Mouse (Mus musculus): ENCODE data around the gene Dcxr. TPM values are rescaled to one million over a fixed set of nuclear protein-coding genes. Genes with fewer than 3 reads are reported as not detected.
A peak's percentile ranks its signal among the peaks of the same experiment; 100 is the strongest.

The Dcxr gene
- polyA plus RNA-seq, 1 experiment from 2014 or later = 8.4 TPM

DNA sequence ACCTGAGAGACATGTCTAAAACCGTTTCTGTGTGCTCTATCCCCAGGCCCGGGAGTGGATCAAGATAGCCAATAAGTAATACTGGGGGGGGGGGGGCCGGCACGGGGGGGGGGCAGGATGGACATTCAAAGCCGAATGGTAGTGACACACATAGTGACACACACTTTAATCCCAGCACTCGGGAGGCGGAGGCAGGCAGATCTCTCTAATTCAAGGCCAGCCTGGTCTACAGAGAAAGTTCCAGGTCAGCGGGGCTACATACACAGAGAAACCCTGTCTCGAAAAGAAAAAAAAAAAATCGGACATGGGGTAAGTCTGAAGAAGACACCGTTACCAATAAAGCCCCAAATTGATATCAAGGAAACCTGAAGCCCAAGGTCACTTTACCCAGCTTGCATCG is 483 bp upstream of the Dcxr start:
- peak overlapping the region; percentile 92 for H3K4me2 ChIP-seq
- WGBS (ENCODE audit: insufficient replicate concordance) = 43% methylated on average over 12 of the region's 12 CpGs
- 0 out of 2 replicates have a peak, but pooled peaks cover 3% of the 10 kb centered on the region for H3K36me3 ChIP-seq
- 0 out of 2 replicates have a peak overlapping the region, but pooled peaks have one; percentile 65 for H3K4me3 ChIP-seq
- peaks cover 51% of the 10 kb centered on the region for H3K27me3 ChIP-seq (replicated peaks)
- H3K27ac ChIP-seq = no peak overlapping the region
- 0 out of 2 replicates have a peak overlapping the region, but pooled peaks have one; percentile 67 for H3K9ac ChIP-seq
- no peaks in the 10 kb centered on the region for H3K9me3 ChIP-seq (replicated peaks)
- H3K4me1 ChIP-seq = peaks cover 25% of the 10 kb centered on the region
- ATAC-seq = no peak

DNA sequence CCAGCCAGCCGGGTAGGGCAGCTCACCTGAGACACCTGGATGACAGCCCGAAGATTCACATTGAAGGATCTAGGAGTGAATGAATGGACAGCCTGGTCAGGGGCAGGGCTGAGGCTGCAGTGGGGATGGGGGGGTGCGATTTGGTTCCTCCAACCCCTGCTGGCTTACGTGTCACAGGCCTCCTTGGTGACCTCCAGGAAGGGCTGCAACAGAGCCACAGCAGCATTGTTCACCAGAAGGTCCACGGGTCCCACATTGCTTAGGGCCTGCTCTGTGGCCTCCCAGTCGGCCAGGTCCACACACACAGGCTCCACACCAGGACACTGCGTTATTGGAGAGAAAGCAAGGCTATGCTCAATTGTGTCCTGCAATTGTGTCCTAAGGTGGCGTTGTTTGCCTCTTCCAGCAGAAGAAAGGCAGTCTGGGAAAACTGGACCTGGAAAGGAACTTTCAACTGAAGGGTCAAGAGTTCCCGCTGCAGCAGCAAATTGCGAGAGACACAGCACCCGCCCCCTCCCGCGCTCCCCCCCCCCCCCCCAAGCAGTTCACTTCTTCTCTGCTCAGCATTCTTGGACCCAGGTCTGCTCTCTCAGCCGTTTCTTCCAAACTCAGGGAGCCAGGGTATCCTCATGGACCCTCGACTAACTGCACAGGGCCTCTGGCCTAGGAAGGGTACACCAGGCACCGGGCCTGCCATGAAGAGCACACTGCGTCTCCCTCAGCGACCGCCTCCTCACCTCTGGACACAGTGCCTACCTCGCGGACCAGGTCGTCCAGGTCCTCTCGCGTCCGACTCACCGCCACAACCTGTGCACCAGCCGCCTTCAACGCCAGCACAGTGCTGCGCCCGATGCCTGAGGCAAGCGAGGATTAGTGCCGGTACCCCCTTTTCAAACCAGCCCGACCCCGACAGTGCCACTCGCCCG is 575 bp downstream of the Dcxr start:
- H3K4me2 ChIP-seq = peak overlapping the region; percentile 92
- no peaks in the 10 kb centered on the region for H3K9me3 ChIP-seq (replicated peaks)
- H3K27ac ChIP-seq = no peak overlapping the region
- 0 out of 2 replicates have a peak, but pooled peaks cover 3% of the 10 kb centered on the region for H3K36me3 ChIP-seq
- peak overlapping the region; percentile 65 for H3K4me3 ChIP-seq
- peaks cover 51% of the 10 kb centered on the region for H3K27me3 ChIP-seq (replicated peaks)
- WGBS (ENCODE audit: insufficient replicate concordance) = 20% methylated on average over 36 of the region's 36 CpGs
- peak; percentile 40 for ATAC-seq
- H3K9ac ChIP-seq = peak overlapping the region; percentile 67
- peaks cover 32% of the 10 kb centered on the region for H3K4me1 ChIP-seq

DNA sequence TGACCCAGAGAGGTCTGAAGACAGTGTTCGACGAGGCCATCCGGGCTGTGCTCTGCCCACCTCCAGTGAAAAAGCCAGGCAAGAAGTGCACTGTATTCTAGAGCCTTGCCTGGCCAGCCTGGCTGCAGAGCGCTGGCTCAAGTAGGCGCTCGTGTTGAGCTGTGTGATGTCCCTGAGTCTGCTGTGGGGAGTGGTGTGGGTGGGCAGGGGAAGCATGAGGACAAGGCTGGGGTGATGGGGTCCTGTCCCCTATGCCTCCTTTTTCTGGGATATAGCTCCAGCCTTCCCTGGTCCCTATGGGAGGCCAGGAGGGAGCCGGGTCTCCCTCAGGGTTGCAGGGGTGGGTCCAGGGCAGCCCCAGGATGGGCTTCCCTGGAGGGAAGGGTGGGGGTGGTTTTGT is 3.6 kb downstream of the Dcxr start:
- 80% methylated on average over 7 of the region's 7 CpGs for WGBS (ENCODE audit: insufficient replicate concordance)
- H3K27me3 ChIP-seq (replicated peaks) = peaks cover 55% of the 10 kb centered on the region
- no peaks in the 10 kb centered on the region for H3K9me3 ChIP-seq (replicated peaks)
- H3K4me2 ChIP-seq = no peak overlapping the region
- H3K36me3 ChIP-seq = peaks cover 20% of the 10 kb centered on the region
- H3K4me3 ChIP-seq = no peak overlapping the region
- no peak for ATAC-seq
- H3K4me1 ChIP-seq = peaks cover 34% of the 10 kb centered on the region
- no peak overlapping the region for H3K9ac ChIP-seq
- H3K27ac ChIP-seq = no peak overlapping the region

DNA sequence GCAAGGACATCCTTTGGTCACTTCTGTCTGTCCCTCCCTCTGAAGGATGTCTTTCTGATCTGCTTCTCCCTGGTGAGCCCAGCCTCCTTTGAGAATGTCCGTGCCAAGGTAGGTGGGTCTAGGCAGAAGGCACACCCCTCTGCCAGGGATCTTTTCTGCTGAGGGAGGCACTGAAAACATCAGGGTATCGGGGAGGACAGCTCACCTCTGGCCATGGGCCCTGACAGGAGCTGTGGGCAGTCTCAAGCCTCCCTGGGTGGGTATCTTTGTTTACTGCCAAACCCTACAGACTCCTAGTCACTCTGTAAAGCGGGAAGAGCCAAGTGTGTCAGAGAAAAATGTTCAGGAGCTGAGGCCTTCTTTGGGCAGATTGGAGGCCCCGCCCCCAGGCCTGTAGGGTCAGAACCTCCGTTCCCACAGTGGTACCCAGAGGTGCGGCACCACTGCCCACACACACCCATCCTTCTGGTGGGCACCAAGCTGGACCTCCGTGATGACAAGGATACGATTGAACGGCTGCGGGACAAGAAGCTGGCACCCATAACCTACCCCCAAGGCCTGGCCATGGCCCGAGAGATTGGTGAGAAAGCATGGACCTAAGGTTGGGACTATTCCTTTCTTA is 4.2 kb downstream of the Dcxr start:
- H3K9ac ChIP-seq = no peak overlapping the region
- WGBS (ENCODE audit: insufficient replicate concordance) = 78% methylated on average over 11 of the region's 11 CpGs

DNA sequence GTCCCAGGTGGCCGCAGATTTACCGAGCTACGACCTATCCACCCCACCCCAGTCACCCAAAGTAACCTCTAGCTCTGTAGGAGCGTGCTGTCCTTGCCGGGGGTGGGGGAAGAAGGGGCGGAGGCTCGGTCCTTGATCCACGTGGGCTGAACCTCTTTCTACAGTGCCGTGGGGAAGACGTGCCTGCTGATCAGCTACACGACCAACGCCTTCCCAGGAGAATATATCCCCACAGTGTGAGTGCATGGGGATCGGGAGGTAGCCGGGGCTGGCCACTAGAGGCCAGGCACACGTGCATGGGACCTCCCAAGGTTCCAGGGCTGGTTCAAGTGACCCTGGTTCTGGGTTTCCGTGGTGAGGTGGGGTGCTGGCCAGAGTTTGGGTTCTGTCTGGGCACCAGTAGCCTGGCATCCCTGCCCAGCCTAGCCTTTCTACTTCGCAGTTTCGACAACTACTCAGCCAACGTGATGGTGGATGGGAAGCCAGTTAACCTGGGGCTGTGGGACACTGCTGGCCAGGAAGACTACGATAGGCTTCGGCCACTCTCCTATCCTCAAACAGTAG is 4.9 kb downstream of the Dcxr start:
- peaks cover 34% of the 10 kb centered on the region for H3K36me3 ChIP-seq
- peak overlapping the region; percentile 51 for H3K9ac ChIP-seq
- peak overlapping the region; percentile 80 for H3K4me2 ChIP-seq
- WGBS (ENCODE audit: insufficient replicate concordance) = 23% methylated on average over 21 of the region's 21 CpGs
- peaks cover 28% of the 10 kb centered on the region for H3K4me1 ChIP-seq
- no peak overlapping the region for H3K27ac ChIP-seq
- H3K9me3 ChIP-seq (replicated peaks) = no peaks in the 10 kb centered on the region
- H3K4me3 ChIP-seq = peak overlapping the region; percentile 54
- H3K27me3 ChIP-seq (replicated peaks) = peaks cover 55% of the 10 kb centered on the region
- ATAC-seq = no peak

More for the DNA sequence above, 4.2 kb downstream of the Dcxr start:
- H3K4me1 ChIP-seq = peaks cover 34% of the 10 kb centered on the region
- peaks cover 55% of the 10 kb centered on the region for H3K27me3 ChIP-seq (replicated peaks)
- no peak overlapping the region for H3K4me2 ChIP-seq
- no peak overlapping the region for H3K4me3 ChIP-seq
- no peaks in the 10 kb centered on the region for H3K9me3 ChIP-seq (replicated peaks)
- H3K36me3 ChIP-seq = peaks cover 27% of the 10 kb centered on the region
- H3K27ac ChIP-seq = no peak overlapping the region
- no peak for ATAC-seq

DNA sequence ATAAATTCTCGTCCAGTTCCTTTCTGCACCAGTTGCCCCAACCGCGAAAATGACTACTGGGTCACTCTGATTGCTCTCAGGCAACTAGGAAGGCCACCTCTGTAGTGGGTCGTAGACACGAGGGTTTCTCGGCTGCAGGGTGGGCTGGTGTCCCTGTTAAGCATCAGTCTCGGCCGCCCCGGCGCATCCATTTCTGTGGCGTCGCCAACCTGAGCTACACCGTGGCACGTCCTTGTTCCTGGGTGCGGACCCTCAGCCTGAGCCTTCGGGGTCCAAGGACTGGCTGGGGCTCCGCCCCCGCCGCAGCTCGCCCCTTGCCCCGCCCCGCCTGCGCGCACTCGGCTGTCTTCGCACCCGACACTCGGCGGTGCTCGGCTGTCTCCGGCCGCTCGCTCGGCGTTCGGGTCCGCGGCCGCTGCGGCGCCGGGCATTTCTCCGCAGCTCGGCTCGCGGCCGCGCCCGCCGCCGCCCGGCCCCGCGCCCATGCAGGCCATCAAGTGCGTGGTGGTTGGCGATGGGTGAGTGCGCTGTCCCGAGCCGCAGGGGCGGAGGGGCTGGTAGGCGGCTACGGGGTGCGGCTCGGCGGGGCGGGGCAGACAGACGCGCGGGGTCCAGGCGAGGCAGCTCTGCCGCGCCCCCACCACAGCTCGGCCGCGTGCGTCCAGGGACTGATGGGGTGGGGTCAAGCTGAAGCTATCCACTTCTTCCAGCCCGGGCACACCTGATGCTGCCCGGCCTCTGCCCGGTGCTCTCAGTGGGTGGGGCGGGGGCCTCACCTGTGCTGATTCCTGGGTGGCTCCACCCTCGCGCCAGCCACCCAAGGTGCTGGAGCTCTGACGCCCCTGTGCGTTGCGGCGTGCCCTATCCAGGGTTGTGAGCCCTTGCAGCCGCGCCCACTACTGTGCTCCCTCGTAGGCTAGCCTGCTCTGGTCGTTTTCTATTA is 5.7 kb downstream of the Dcxr start, which contains the start of gene Rac3:
Rac3 (plus strand) TSS at position 347 of the 943 bp plus-strand sequence.
- no peak within 1 kb of the TSS for H3K27ac ChIP-seq
- peak within 1 kb of the TSS; percentile 51 for H3K9ac ChIP-seq
- peak within 1 kb of the TSS; percentile 54 for H3K4me3 ChIP-seq
- ATAC-seq = peak; percentile 28; the same call in 1 of the 2 replicates
- peaks cover 55% of the 10 kb centered on the region for H3K27me3 ChIP-seq (replicated peaks)
- H3K9me3 ChIP-seq (replicated peaks) = no peaks in the 10 kb centered on the region
- H3K36me3 ChIP-seq = peaks cover 40% of the 10 kb centered on the region
- WGBS (ENCODE audit: insufficient replicate concordance) = under 1% methylated on average over 88 of the region's 90 CpGs
- H3K4me2 ChIP-seq = peak within 1 kb of the TSS; percentile 80
- peaks cover 21% of the 10 kb centered on the region for H3K4me1 ChIP-seq

DNA sequence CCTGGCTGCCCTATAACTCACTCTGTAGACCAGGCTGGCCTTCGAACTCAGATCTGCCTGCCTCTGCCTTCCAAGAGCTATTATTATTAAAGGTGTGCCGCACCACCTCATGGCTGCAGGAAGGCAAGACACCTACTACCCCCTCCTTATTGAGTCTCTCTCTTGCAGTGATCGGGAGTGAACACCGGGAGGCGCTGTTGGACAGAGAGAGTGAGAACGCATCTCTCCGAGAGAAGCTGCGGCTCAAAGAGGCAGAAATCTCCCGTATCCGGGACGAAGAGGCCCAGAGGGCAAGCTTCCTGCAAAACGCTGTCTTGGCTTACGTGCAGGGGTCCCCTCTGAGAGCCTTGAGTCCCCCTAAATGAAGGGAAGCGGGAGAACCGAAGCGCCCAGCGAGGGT is 6.6 kb downstream of the Dcxr start:
- Histone ChIP-seq H3K9ac (peak overlapping the region; percentile 10; the same call in 1 of the 2 replicates), H3K27ac (no peak overlapping the region), H3K36me3 (peaks cover 47% of the 10 kb centered on the region), H3K9me3 (replicated peaks) (no peaks in the 10 kb centered on the region), H3K4me3 (no peak overlapping the region), H3K4me2 (peak overlapping the region; percentile 80), H3K4me1 (peaks cover 17% of the 10 kb centered on the region), H3K27me3 (replicated peaks) (peaks cover 46% of the 10 kb centered on the region)
- 9% methylated on average over 17 of the region's 17 CpGs for WGBS (ENCODE audit: insufficient replicate concordance)
- peak; percentile 19; the same call in 1 of the 2 replicates for ATAC-seq

DNA sequence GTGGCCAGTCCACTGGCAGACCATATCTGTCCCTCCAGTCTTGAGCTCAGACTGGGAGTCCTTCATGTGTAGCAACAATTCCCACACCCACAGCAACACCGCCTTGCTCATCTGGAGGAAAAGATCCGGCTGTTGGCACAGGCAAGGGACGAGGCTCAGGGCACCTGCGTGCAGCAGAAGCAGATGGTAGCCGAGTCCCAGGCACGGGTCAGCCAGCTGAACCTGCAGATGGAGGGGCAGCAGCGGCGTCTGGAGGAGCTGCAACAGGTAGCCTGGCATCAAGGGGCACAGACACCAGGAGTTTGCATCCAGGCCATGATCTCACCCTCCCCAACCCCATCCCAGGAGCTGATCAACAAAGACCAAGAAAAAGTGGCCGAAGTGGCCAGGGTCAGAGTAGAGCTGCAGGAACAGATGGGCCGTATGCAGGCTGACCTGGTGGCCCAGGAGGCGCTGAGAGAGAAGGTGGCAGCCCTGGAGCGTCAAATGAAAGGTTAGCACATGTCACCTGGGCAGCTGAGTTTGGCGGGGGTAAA is 7.2 kb downstream of the Dcxr start:
- Histone ChIP-seq H3K27ac (no peak overlapping the region), H3K4me1 (peaks cover 21% of the 10 kb centered on the region), H3K4me2 (no peak overlapping the region), H3K27me3 (replicated peaks) (peaks cover 42% of the 10 kb centered on the region), H3K36me3 (peaks cover 51% of the 10 kb centered on the region), H3K9ac (no peak overlapping the region), H3K4me3 (no peak overlapping the region), H3K9me3 (replicated peaks) (no peaks in the 10 kb centered on the region)
- ATAC-seq = no peak
- 86% methylated on average over 13 of the region's 13 CpGs for WGBS (ENCODE audit: insufficient replicate concordance)

DNA sequence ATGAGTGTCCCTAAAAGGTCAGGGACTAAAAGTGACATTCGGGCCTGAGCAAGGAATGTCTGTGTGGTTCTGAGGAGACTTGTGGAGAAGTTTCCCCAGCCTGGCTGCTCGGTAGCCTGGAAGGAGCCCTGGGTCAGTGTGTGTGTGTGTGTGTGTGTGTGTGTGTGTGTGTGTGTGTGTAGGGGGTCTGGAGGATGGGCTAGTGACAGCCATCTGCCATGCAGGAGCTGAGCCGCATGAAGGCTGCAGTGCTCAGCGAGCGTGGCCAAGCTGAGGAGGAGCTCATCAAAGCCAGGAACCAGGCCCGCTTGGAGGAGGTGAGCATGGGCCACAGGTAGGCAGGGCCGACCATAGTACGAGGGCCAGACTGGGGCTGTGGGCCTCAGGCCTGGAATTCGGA is 7.8 kb downstream of the Dcxr start:
- ATAC-seq = no peak
- Histone ChIP-seq H3K4me1 (peaks cover 28% of the 10 kb centered on the region), H3K36me3 (peaks cover 53% of the 10 kb centered on the region), H3K27ac (no peak overlapping the region), H3K4me2 (no peak overlapping the region), H3K9me3 (replicated peaks) (no peaks in the 10 kb centered on the region), H3K27me3 (replicated peaks) (peaks cover 42% of the 10 kb centered on the region), H3K4me3 (no peak overlapping the region), H3K9ac (no peak overlapping the region)
- WGBS (ENCODE audit: insufficient replicate concordance) = 86% methylated on average over 9 of the region's 9 CpGs

DNA sequence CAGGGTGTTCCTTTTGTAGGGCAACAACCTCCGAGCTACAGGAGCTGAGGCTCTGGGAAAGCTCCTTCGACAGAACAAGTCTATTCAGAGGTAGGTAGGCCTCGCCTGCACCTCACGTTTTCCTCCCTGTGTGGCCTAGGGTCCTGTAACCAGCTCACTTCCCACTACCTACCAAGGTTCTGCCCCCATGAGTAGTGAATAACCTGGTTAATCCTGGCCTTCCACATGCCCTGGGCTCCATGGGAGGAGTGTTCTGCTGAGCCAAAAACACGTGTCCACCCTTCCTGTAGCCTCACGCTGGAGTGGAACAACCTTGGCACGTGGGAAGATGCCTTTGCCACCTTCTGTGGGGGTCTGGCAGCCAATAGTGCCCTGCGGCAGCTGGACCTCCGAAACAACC is 11.9 kb downstream of the Dcxr start:
- peak overlapping the region; percentile 99 for H3K4me2 ChIP-seq

DNA sequence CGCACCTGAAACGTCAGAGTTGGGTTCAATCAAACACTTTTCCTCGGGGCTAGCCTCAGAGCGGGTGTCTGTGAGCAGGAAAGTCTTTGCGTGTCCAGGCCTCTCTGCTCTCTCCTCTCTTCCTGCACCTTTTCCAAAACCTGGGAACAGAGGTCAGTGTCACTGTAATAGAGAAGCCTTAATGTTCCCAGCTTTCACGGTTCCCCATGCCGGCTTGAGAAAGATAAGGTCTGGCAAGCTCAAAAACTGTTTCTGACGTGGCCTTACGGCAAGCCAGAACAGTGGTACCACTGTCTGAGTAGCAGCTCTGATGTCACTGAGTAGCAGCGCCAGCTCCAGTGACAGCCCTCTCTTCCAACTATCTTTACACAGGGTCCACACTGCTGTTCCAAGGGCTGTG is 12.5 kb downstream of the Dcxr start:
- peak overlapping the region; percentile 73 for H3K9ac ChIP-seq
- peak overlapping the region; percentile 49; the same call in 1 of the 2 replicates for H3K27ac ChIP-seq
- no peaks in the 10 kb centered on the region for H3K9me3 ChIP-seq (replicated peaks)
- peak overlapping the region; percentile 99 for H3K4me2 ChIP-seq
- peaks cover 68% of the 10 kb centered on the region for H3K36me3 ChIP-seq
- 36% methylated on average over 10 of the region's 10 CpGs for WGBS (ENCODE audit: insufficient replicate concordance)
- H3K4me3 ChIP-seq = peak overlapping the region; percentile 75
- H3K4me1 ChIP-seq = peaks cover 25% of the 10 kb centered on the region
- H3K27me3 ChIP-seq (replicated peaks) = no peaks in the 10 kb centered on the region
- no peak for ATAC-seq

More for the DNA sequence above, 11.9 kb downstream of the Dcxr start:
- Histone ChIP-seq H3K9ac (peak overlapping the region; percentile 73; the same call in 1 of the 2 replicates), H3K9me3 (replicated peaks) (no peaks in the 10 kb centered on the region), H3K27ac (no peak overlapping the region), H3K4me1 (peaks cover 25% of the 10 kb centered on the region), H3K27me3 (replicated peaks) (peaks cover 5% of the 10 kb centered on the region), H3K36me3 (peaks cover 68% of the 10 kb centered on the region), H3K4me3 (peak overlapping the region; percentile 75; the same call in 1 of the 2 replicates)
- WGBS (ENCODE audit: insufficient replicate concordance) = 82% methylated on average over 9 of the region's 9 CpGs
- no peak for ATAC-seq
